Mouse (Mus musculus): ENCODE results near the gene Gpr25. TPM values are rescaled to one million over a fixed set of nuclear protein-coding genes. Genes with fewer than 3 reads are reported as not detected.

The Gpr25 gene
- polyA plus RNA-seq (2016; fragmentation: Nextera tagmentation; extraction: Ambion mirVana): not detected in 2 replicates

DNA sequence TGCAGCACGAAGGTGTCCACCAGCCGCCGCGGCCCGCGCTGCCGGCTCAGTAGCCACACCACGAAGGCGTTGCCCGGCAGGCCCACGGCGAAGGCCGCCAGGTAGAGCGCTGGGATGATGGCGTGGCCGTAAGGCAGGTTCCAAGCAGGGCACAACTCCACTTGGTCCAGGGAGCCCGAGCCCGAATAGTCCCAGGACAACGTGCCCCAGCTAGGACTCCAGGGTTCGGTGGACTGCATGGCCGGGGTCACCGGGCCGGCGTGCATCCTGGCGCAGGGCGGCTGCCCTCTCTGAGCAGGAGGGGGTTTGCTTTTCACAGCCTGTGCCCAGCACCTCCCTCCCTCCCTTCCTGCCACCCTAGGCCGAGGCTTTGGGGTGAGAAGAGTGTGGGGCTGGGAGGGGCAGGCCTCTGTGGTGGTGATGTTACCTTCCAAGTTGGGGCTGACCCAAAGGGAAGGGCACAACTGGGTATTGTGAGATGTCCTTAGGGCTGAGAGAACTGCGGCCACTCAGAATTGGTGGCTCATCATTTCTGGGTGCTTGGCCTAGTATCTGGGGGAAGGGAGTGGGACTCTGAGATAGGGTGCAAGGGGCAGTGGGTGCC is at the start of gene Gpr25:
Gene Gpr25 (minus strand): TSS at position 239 of the 604 bp plus-strand sequence.
- no peak within 1 kb of the TSS for H3K27ac ChIP-seq (ENCODE audit: poor library complexity, severe bottlenecking)

DNA sequence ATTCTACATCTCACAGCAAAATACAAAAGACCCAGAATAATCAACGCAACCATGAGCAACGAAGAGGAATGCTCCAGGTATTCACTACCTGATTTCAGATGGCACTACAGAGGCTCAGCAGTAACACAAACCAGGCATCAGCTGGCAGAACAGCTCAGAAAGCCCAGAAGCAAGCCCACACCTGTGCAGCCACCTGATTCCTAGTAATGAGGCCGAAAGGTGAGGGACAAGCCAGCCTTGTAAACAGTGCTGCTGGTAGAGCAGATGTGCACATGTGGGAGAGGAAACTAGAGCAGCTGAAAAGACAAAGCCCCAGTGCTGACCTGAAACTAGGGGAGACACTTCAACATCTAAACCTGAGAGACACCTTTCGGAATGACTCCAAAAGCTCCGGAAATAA is 48.5 kb upstream of the Gpr25 start:
- Histone ChIP-seq H3K4me1 (replicated peaks) (no peaks in the 10 kb centered on the region), H3K36me3 (no peaks in the 10 kb centered on the region), H3K27ac (ENCODE audit: poor library complexity, severe bottlenecking) (no peak overlapping the region), H3K4me2 (no peak overlapping the region), H3K27me3 (replicated peaks) (no peaks in the 10 kb centered on the region), H3K4me3 (no peak overlapping the region), H3K9me3 (replicated peaks) (no peaks in the 10 kb centered on the region), H3K9ac (no peak overlapping the region)
- WGBS: 90% methylated on average over 5 of the region's 5 CpGs
- ATAC-seq (ENCODE audit: insufficient number of reproducible peaks, low FRiP score): no peak

More for the DNA sequence above, at the start of gene Gpr25:
- Histone ChIP-seq H3K4me3 (peak within 1 kb of the TSS; percentile 60), H3K4me2 (peak within 1 kb of the TSS; percentile 99), H3K27me3 (replicated peaks) (peaks cover 82% of the 10 kb centered on the region), H3K4me1 (replicated peaks) (peaks cover 20% of the 10 kb centered on the region), H3K36me3 (no peaks in the 10 kb centered on the region), H3K9me3 (replicated peaks) (no peaks in the 10 kb centered on the region), H3K9ac (peak within 1 kb of the TSS; percentile 72)
- 0 out of 2 replicates have a peak, but pooled peaks have one; percentile 10 for ATAC-seq (ENCODE audit: insufficient number of reproducible peaks, low FRiP score)
- 8% methylated on average over 28 of the region's 28 CpGs for WGBS

DNA sequence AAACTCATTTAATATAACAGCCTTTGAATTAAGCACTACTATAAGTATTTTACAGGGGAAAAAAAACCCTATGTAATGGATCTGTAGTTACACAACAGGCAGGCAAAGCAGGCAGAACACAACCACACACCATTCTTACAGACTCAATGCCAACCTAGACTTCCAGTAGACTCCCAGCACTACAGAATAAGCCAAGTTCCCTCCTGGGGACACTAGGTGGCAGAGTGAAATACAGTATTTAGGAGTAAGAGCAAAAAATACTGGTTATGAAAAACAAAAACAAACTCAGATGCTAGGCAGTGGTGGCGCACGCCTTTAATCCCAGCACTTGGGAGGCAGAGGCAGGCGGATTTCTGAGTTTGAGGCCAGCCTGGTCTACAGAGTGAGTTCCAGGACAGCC is 45.8 kb upstream of the Gpr25 start:
- no peaks in the 10 kb centered on the region for H3K9me3 ChIP-seq (replicated peaks)
- no peak overlapping the region for H3K4me2 ChIP-seq
- 72% methylated on average over 3 of the region's 3 CpGs for WGBS
- H3K4me1 ChIP-seq (replicated peaks): no peaks in the 10 kb centered on the region
- no peak for ATAC-seq (ENCODE audit: insufficient number of reproducible peaks, low FRiP score)
- H3K4me3 ChIP-seq: no peak overlapping the region
- no peaks in the 10 kb centered on the region for H3K27me3 ChIP-seq (replicated peaks)
- H3K9ac ChIP-seq: no peak overlapping the region
- peaks cover 2% of the 10 kb centered on the region; the same call in 1 of the 2 replicates for H3K36me3 ChIP-seq
- no peak overlapping the region for H3K27ac ChIP-seq (ENCODE audit: poor library complexity, severe bottlenecking)

DNA sequence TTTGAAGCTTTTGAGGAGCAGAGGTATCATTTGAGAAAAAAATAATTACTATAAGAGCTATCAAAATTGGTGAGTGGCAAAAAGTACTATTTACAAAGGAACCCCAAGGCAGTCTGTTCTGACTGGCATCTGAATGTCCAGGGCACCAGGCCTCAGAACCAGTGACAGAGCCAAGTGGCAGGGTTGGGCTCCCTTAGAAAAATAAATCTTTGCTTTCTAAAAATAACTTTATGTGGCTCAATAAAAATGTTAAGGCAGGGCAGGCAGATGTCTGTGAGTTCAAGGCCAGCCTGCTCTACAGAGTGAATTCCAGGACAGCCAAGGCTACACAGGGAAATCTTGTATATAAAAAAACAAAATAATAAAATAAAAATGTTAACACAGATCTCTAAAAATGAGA is 33.3 kb upstream of the Gpr25 start:
- Histone ChIP-seq H3K27ac (ENCODE audit: poor library complexity, severe bottlenecking) (no peak overlapping the region), H3K9me3 (replicated peaks) (no peaks in the 10 kb centered on the region), H3K4me2 (no peak overlapping the region), H3K27me3 (replicated peaks) (no peaks in the 10 kb centered on the region), H3K36me3 (peaks cover 6% of the 10 kb centered on the region; the same call in 1 of the 2 replicates), H3K4me1 (replicated peaks) (no peaks in the 10 kb centered on the region), H3K4me3 (no peak overlapping the region), H3K9ac (no peak overlapping the region)
- ATAC-seq (ENCODE audit: insufficient number of reproducible peaks, low FRiP score): no peak

DNA sequence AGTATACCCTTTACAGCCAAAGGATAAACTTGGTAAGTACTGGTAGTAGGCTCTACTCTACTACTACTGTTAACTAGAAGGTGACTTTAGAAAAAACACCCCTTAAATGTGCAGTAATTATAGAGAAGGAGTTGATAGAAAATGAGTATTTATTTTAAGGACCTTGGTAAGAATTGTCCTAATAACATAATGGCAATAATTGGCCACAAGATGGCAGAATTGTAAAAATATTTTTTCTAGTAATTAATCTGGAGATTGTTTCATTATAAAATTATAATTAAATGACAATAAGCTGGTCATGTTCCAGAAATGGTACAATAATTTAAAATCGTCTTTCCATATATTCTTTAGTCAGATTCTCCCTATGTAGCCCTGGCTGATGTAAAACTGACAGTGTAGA is 29.1 kb upstream of the Gpr25 start:
- no peaks in the 10 kb centered on the region for H3K4me1 ChIP-seq (replicated peaks)
- H3K4me2 ChIP-seq: no peak overlapping the region
- H3K4me3 ChIP-seq: no peak overlapping the region
- H3K27me3 ChIP-seq (replicated peaks): no peaks in the 10 kb centered on the region
- H3K9me3 ChIP-seq (replicated peaks): no peaks in the 10 kb centered on the region
- H3K9ac ChIP-seq: no peak overlapping the region
- WGBS: 68% methylated on average over 1 of the region's 1 CpGs
- H3K27ac ChIP-seq (ENCODE audit: poor library complexity, severe bottlenecking): no peak overlapping the region
- H3K36me3 ChIP-seq: peaks cover 9% of the 10 kb centered on the region
- ATAC-seq (ENCODE audit: insufficient number of reproducible peaks, low FRiP score): no peak

DNA sequence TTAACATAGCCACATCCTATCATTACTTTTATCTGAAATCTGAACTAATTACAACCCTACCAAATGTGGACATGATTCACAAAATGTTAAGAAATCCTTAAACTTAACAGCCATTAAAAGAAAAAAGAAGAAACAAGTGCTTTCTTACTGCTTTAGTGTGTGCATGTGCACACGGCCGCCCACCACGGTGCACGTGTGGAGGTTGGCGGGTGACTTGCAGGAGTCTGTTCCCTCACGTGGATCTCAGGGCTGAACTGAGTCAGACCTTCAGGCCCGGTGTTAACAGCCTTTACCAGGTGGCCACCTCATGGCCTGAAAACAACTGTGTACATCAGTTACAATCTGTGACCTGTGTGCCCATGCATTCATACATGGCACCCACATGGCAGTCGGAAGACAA is 16.7 kb upstream of the Gpr25 start:
- no peak for ATAC-seq (ENCODE audit: insufficient number of reproducible peaks, low FRiP score)
- Histone ChIP-seq H3K27ac (ENCODE audit: poor library complexity, severe bottlenecking) (no peak overlapping the region), H3K4me2 (no peak overlapping the region), H3K4me1 (replicated peaks) (peaks cover 2% of the 10 kb centered on the region; the same call in 1 of the 2 replicates), H3K36me3 (peaks cover 84% of the 10 kb centered on the region), H3K4me3 (no peak overlapping the region), H3K9ac (no peak overlapping the region), H3K9me3 (replicated peaks) (no peaks in the 10 kb centered on the region), H3K27me3 (replicated peaks) (no peaks in the 10 kb centered on the region)
- 90% methylated on average over 8 of the region's 8 CpGs for WGBS

DNA sequence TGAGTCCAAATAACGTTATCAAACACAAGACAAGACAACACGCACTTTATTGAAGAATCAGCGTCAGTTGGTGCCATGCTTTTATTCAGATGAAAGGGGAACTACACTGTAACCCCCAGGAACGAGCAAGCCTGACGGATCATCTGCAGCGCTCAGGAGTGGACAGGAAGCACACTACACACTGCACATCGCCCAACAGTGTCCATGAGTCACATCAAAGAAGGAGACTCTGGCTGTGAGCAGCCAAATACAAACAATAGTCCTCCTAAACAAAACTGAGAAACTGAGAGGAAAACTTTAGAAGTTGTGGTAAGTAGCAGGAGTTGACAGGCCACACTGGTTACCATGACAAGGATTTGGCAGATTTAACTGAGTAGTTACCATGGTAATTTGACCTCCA is 7.6 kb upstream of the Gpr25 start:
- Histone ChIP-seq H3K36me3 (peaks cover 40% of the 10 kb centered on the region), H3K4me2 (no peak overlapping the region), H3K9ac (no peak overlapping the region), H3K27ac (ENCODE audit: poor library complexity, severe bottlenecking) (no peak overlapping the region), H3K4me3 (no peak overlapping the region), H3K27me3 (replicated peaks) (peaks cover 9% of the 10 kb centered on the region), H3K4me1 (replicated peaks) (peaks cover 6% of the 10 kb centered on the region), H3K9me3 (replicated peaks) (no peaks in the 10 kb centered on the region)
- no peak for ATAC-seq (ENCODE audit: insufficient number of reproducible peaks, low FRiP score)
- 81% methylated on average over 7 of the region's 7 CpGs for WGBS

DNA sequence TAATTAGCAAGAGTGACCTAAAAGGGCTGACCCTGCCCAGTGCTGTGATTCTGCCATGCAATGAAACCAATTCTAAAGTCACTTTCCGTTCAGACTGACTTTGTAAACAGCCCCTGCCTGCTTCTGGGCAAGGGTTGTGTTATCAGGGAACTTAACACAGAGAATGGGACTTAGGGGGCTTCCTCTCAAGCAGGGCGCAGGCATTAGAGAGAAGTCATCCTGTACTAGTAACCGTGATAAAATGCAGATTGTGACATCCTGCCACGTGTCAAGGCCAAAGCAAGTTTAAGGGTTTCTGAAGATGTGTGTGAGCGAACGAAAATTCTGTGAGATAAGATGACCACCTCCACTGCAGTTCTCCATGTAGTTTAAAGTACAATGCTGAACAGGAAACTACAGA is 5.5 kb upstream of the Gpr25 start:
- Histone ChIP-seq H3K27ac (ENCODE audit: poor library complexity, severe bottlenecking) (no peak overlapping the region), H3K36me3 (peaks cover 20% of the 10 kb centered on the region), H3K9me3 (replicated peaks) (no peaks in the 10 kb centered on the region), H3K4me2 (no peak overlapping the region), H3K4me1 (replicated peaks) (peaks cover 7% of the 10 kb centered on the region), H3K4me3 (no peak overlapping the region), H3K27me3 (replicated peaks) (peaks cover 30% of the 10 kb centered on the region), H3K9ac (no peak overlapping the region)
- WGBS: 28% methylated on average over 6 of the region's 6 CpGs
- ATAC-seq (ENCODE audit: insufficient number of reproducible peaks, low FRiP score): no peak

DNA sequence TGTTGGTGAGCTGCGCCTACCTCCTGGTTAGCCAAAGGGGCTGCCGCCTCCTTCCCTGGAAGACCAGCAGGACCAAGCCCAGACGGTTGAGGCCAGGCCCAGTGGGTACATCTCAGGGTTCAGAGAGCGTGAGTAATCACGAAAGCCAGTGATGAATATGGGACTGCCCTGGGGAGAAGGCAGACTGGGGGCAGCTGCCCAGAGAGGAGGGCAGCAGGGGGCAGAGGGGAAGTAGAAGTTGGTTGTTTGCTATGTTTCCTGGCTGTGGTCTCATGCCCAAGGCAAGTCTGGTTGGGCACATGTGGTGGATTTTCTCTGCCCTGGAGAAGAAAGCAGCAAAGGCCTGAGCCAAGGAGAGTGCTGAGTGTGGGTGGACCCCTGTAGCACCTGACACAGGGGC is 2.7 kb upstream of the Gpr25 start:
- Histone ChIP-seq H3K4me2 (no peak overlapping the region), H3K4me1 (replicated peaks) (peaks cover 23% of the 10 kb centered on the region), H3K9ac (no peak overlapping the region), H3K27me3 (replicated peaks) (peaks cover 58% of the 10 kb centered on the region), H3K27ac (ENCODE audit: poor library complexity, severe bottlenecking) (no peak overlapping the region), H3K9me3 (replicated peaks) (no peaks in the 10 kb centered on the region), H3K4me3 (no peak overlapping the region), H3K36me3 (peaks cover 7% of the 10 kb centered on the region; the same call in 1 of the 2 replicates)
- WGBS: 75% methylated on average over 5 of the region's 5 CpGs
- no peak for ATAC-seq (ENCODE audit: insufficient number of reproducible peaks, low FRiP score)

DNA sequence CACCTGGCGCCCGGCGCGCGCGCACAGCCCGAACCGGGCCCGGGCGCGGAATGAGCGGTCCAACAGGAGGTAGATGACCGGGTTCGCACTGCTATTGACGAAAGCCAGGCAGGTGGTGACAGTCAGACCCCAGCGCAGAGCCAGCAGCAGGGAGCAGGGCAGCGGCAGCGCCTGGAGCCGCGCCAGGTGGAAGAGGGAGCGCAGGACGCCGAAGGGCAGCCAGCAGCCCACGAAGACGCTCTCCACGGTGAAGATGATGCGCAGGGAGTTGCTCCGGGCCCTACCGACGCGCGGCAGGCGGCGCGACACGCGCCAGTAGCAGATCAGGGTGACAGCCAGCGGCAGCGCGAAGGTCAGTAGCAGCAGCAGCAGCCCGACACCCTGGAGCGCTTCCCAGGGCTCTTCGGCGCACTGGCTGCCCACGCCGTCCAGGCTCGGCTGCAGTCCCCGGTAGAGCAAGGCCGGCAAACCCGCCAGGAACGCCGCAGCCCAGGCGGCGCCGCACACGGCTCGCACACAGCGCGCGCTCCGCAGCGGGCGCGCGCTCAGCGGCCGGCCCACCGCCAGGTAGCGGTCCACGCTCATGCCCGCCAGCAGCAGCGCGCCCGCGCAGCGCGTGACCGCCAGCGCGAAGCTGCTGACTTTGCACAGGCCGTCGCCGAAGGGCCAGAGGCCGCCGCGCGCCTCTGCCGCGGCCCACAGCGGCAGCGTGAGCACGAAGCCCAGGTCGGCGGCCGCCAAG is 609 bp downstream of the Gpr25 start:
- no peaks in the 10 kb centered on the region for H3K36me3 ChIP-seq
- H3K4me3 ChIP-seq: peak overlapping the region; percentile 60
- peaks cover 82% of the 10 kb centered on the region for H3K27me3 ChIP-seq (replicated peaks)
- H3K9ac ChIP-seq: peak overlapping the region; percentile 72
- WGBS: under 1% methylated on average over 95 of the region's 95 CpGs
- H3K4me2 ChIP-seq: peak overlapping the region; percentile 99
- ATAC-seq (ENCODE audit: insufficient number of reproducible peaks, low FRiP score): peak; percentile 66
- H3K27ac ChIP-seq (ENCODE audit: poor library complexity, severe bottlenecking): no peak overlapping the region
- no peaks in the 10 kb centered on the region for H3K9me3 ChIP-seq (replicated peaks)
- peaks cover 27% of the 10 kb centered on the region for H3K4me1 ChIP-seq (replicated peaks)

DNA sequence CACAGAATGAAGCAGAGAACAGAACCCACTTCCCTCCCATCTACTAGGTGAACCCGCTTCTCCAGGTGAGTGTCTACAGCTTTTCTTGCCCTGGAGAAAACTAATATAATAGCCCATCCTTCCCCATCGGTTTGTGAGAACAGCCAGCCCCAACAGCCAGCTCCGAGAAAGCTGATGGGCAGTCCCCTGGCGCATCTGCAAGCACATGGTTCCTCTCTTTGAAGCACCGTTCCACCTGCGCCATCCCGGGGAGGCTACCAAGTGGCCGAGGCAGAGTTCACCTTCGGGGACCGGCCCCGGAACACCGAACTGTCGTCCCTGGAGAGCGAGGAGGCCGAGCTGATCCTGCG is 1.2 kb downstream of the Gpr25 start:
- H3K9me3 ChIP-seq (replicated peaks): no peaks in the 10 kb centered on the region
- ATAC-seq (ENCODE audit: insufficient number of reproducible peaks, low FRiP score): 0 out of 2 replicates have a peak, but pooled peaks have one; percentile 5
- no peak overlapping the region for H3K27ac ChIP-seq (ENCODE audit: poor library complexity, severe bottlenecking)
- peak overlapping the region; percentile 99 for H3K4me2 ChIP-seq
- peak overlapping the region; percentile 72; the same call in 1 of the 2 replicates for H3K9ac ChIP-seq
- peak overlapping the region; percentile 60 for H3K4me3 ChIP-seq
- H3K36me3 ChIP-seq: no peaks in the 10 kb centered on the region
- peaks cover 81% of the 10 kb centered on the region for H3K27me3 ChIP-seq (replicated peaks)
- H3K4me1 ChIP-seq (replicated peaks): peaks cover 28% of the 10 kb centered on the region
- 3% methylated on average over 16 of the region's 16 CpGs for WGBS

Data from heart, embryonic 12.5 days (tissue).